Mouse (Mus musculus): ENCODE data around the gene Myo10.

- TF ChIP-seq GATA1 (IDR thresholded peaks at IDR 0.05; ENCODE audit: borderline replicate concordance, low read length) (no peak), FLI1 (IDR thresholded peaks at IDR 0.05; ENCODE audit: low read length) (no peak)
These were observed 220.2 kb downstream of the Myo10 start for GRCm38 (mm10) chr15:25842462-25843085.
